Mouse (Mus musculus) midbrain, embryonic 11.5 days (tissue): Measurements from ENCODE around the gene Nfatc2. TPM values are rescaled to one million over a fixed set of nuclear protein-coding genes. Genes with fewer than 3 reads are reported as not detected.

Source experiments
- ATAC-seq: fragments of 200-750 bp; cut with Nextera tagmentation; 2 replicates; pipeline ENCODE4 v1.8.0; 2017; ENCODE audit warnings: moderate TSS enrichment, moderate library complexity; ENCODE audit not compliant: low FRiP score
- DNase-seq: peaks from one replicate; pipeline ENCODE4 v3.0.0; 2015; ENCODE audit warnings: low spot score; ENCODE audit errors: missing footprints
- H3K27ac ChIP-seq: fragments of 300-500 bp; sonication (generic); 2 replicates; pipeline ENCODE4 v1.5.1; 2014; ENCODE audit warnings: low read depth, low read length
- H3K27me3 ChIP-seq: fragments of 300-500 bp; sonication (generic); 2 replicates; pipeline ENCODE4 v1.6.1; 2014; ENCODE audit warnings: mild to moderate bottlenecking, low read length, moderate library complexity, mixed read lengths; ENCODE audit not compliant: control insufficient read depth, insufficient read depth
- H3K36me3 ChIP-seq: fragments of 300-500 bp; sonication (generic); 2 replicates; pipeline ENCODE4 v1.6.1; 2014; ENCODE audit warnings: mild to moderate bottlenecking, low read length, moderate library complexity, mixed read lengths; ENCODE audit not compliant: control insufficient read depth, insufficient read depth
- H3K4me1 ChIP-seq: fragments of 300-500 bp; sonication (generic); 2 replicates; pipeline ENCODE4 v1.6.1; 2014; ENCODE audit warnings: low read length; ENCODE audit not compliant: control insufficient read depth, insufficient read depth
- H3K4me2 ChIP-seq: fragments of 300-500 bp; sonication (generic); 2 replicates; pipeline ENCODE4 v1.6.1; 2014; ENCODE audit warnings: mild to moderate bottlenecking, moderate library complexity
- H3K4me3 ChIP-seq: fragments of 300-500 bp; sonication (generic); 2 replicates; pipeline ENCODE4 v1.5.1; 2014; ENCODE audit warnings: low read depth, low read length
- H3K9ac ChIP-seq: fragments of 300-500 bp; sonication (generic); 2 replicates; pipeline ENCODE4 v1.6.1; 2014; ENCODE audit warnings: low read length
- H3K9me3 ChIP-seq: fragments of 300-500 bp; sonication (generic); 2 replicates; pipeline ENCODE4 v1.6.1; 2016; ENCODE audit warnings: low read length; ENCODE audit not compliant: control insufficient read depth
- WGBS: fragments of 180-500 bp; shearing (Covaris S2); extraction: QIAGEN DNeasy Blood & Tissue Kit; methylation state at CpG from one replicate; pipeline ENCODE4 v1.1.7; 2014; 5-methylcytosine and 5-hydroxymethylcytosine counted together
- microRNA-seq: library from miRNA; unstranded; fragments of <30 nt; microRNA quantifications from one replicate; pipeline ENCODE4, GENCODE M21; 2017
- polyA plus RNA-seq: library from polyadenylated mRNA; unstranded; fragments of >200 nt; fragmentation: Nextera tagmentation; extraction: Ambion mirVana; gene quantifications from 2 replicates; pipeline ENCODE4 v1.2.1, GENCODE M21; 2014

Gene Nfatc2
- polyA plus RNA-seq, 1 experiment from 2014 or later = 0.66 TPM

DNA sequence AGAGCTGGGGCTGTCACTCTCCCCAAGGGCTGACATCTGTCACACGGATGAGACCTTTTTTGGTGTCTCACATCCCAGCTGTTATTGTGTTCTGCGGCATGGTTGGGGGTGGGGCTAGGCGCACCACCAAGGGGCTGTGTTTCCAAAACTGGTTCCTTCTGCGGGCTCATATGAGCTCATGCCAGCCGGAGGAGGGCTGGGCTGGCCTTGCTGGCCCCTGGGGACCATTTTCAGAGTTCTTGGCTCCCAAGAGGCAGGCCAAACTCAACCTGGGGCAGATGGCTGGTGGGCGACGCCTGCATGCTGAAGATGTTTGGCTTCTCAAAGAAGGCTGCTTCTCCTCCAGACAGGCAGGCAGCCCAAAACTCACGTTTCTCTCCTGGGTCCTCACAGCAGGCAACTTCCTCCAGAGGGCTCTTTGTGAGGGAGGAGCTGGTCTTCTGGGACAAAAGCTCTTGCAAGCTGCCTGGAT, 162.4 kb downstream of the Nfatc2 start:
- H3K27ac ChIP-seq = no peak overlapping the region
- DNase-seq (no peak), ATAC-seq (no peak)
- H3K4me3 ChIP-seq = no peak overlapping the region
- H3K36me3 ChIP-seq = no peaks in the 10 kb centered on the region
- H3K9ac ChIP-seq = no peak overlapping the region
- WGBS = 58% methylated on average over 8 of the region's 8 CpGs
- H3K4me2 ChIP-seq = no peak overlapping the region
- no peaks in the 10 kb centered on the region for H3K4me1 ChIP-seq
- H3K9me3 ChIP-seq = no peaks in the 10 kb centered on the region
- no peaks in the 10 kb centered on the region for H3K27me3 ChIP-seq

- Histone ChIP-seq H3K4me2 (no peak overlapping the region), H3K27ac (no peak overlapping the region), H3K4me3 (no peak overlapping the region), H3K36me3 (no peaks in the 10 kb centered on the region), H3K9me3 (no peaks in the 10 kb centered on the region), H3K27me3 (no peaks in the 10 kb centered on the region), H3K4me1 (no peaks in the 10 kb centered on the region), H3K9ac (no peak overlapping the region)
- DNase-seq (no peak), ATAC-seq (no peak)
- WGBS = 80% methylated on average over 5 of the region's 5 CpGs
These were observed 167.3 kb downstream of the Nfatc2 start for GRCm38 (mm10) chr2:168434187-168434586.

- H3K4me1 ChIP-seq = no peaks in the 10 kb centered on the region
- no peak overlapping the region for H3K4me2 ChIP-seq
- no peak overlapping the region for H3K9ac ChIP-seq
- H3K36me3 ChIP-seq = no peaks in the 10 kb centered on the region
- H3K9me3 ChIP-seq = no peaks in the 10 kb centered on the region
- 73% methylated on average over 5 of the region's 5 CpGs for WGBS
- H3K27me3 ChIP-seq = no peaks in the 10 kb centered on the region
- ATAC-seq (no peak), DNase-seq (no peak)
- H3K4me3 ChIP-seq = no peak overlapping the region
- no peak overlapping the region for H3K27ac ChIP-seq
These were observed 168.1 kb downstream of the Nfatc2 start for GRCm38 (mm10) chr2:168433392-168433791.

GRCm38 (mm10) chr2:168432394-168432793, 169.1 kb downstream of the Nfatc2 start:
- WGBS = 91% methylated on average over 7 of the region's 7 CpGs
- H3K4me1 ChIP-seq = no peaks in the 10 kb centered on the region
- DNase-seq = no peak
- no peak overlapping the region for H3K4me3 ChIP-seq
- H3K27me3 ChIP-seq = no peaks in the 10 kb centered on the region
- ATAC-seq = no peak
- no peak overlapping the region for H3K9ac ChIP-seq
- H3K27ac ChIP-seq = no peak overlapping the region
- H3K9me3 ChIP-seq = peaks cover 3% of the 10 kb centered on the region; the same call in 1 of the 2 replicates
- no peaks in the 10 kb centered on the region for H3K36me3 ChIP-seq
- no peak overlapping the region for H3K4me2 ChIP-seq

DNA sequence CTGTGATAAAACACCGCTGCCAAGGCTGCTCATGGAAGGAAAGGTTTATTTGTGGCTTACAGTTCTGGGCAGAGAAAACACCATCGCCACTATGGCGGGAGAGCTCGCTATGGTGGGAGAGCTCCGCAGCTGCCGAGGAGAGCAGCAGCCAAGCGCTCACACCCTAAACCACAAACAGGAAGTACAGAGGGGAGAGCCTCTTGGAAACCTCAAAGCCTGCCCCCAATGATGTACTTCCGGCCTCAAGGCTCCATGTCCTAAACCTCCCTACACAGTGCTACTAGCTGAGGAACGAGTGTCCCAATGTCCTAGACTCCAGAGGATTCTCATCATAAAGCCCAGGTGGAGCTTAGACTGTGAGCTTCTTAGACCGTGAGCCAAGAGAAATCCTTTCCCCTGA, 171.9 kb downstream of the Nfatc2 start:
- Histone ChIP-seq H3K9me3 (peaks cover 3% of the 10 kb centered on the region; the same call in 1 of the 2 replicates), H3K27ac (no peak overlapping the region), H3K36me3 (no peaks in the 10 kb centered on the region), H3K27me3 (no peaks in the 10 kb centered on the region), H3K9ac (no peak overlapping the region), H3K4me2 (no peak overlapping the region), H3K4me3 (no peak overlapping the region), H3K4me1 (no peaks in the 10 kb centered on the region)
- DNase-seq (no peak), ATAC-seq (no peak)
- 88% methylated on average over 10 of the region's 10 CpGs for WGBS

DNA sequence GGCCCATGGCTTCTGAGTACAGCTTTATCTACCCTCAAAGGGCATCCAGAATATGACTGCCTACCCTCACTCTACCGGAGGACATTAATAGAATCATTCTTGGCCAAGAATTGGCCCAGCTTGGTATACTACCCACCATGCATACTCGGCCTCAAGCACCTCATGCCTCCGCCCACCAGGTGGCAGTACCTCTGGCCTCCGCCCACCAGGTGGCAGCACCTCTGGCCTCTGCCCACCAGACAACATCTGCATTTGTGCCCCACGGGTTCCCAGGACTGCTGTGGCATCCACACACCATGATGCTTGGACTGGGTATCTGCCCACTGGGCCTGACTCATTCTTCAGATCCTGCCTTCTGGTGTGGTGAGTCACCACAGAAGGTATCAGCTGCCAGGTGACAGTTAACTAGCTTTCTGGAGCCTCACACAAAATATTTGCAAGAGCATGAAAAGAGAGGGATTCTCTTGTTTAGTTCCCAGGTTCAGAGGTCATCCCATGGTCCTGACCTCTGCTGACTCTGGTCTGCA, 173.0 kb downstream of the Nfatc2 start:
- Histone ChIP-seq H3K4me2 (no peak overlapping the region), H3K36me3 (no peaks in the 10 kb centered on the region), H3K4me3 (no peak overlapping the region), H3K27ac (no peak overlapping the region), H3K4me1 (no peaks in the 10 kb centered on the region), H3K27me3 (no peaks in the 10 kb centered on the region), H3K9me3 (peaks cover 3% of the 10 kb centered on the region; the same call in 1 of the 2 replicates), H3K9ac (no peak overlapping the region)
- 98% methylated on average over 5 of the region's 5 CpGs for WGBS
- no peak for DNase-seq
- ATAC-seq = no peak

Small RNAs within 50 kb of the gene (microRNA-seq; reads per million reads assigned to microRNA genes)
- gene Mir7004 = 0.57 reads per million

Other genes with a start within 250 kb of the Nfatc2 start
- gene Atp9a, start 140.8 kb upstream of the Nfatc2 start, polyA plus RNA-seq = 14.6 and 16.8 TPM in 2 replicates
- 33.9 and 37.2 TPM in 2 replicates for gene Sall4, start 166.3 kb upstream of the Nfatc2 start, polyA plus RNA-seq